9 mouse cellular contexts compared by ENCODE assay signal in genomic region chr10:77510225-77510982, GRCm38 (mm10). TPM values are rescaled to one million over a fixed set of nuclear protein-coding genes. Genes with fewer than 3 reads are reported as not detected.
DNase-seq lines count a peak whose midpoint lies in the region; ATAC-seq lines count a peak whose summit lies in the region.
"Had no signal": no experiment of that assay in that cellular context is flagged by ENCODE, and none has a peak within 500 bp of the region (broad histone marks: within the 10 kb centered on the region; RNA-seq: fewer than 3 reads in every experiment).

No protein-coding gene starts in this region.

- H3K36me3 ChIP-seq in liver, embryonic 15.5 days (replicated peaks), result peaks cover 70% of the 10 kb centered on the region

- no peak overlapping the region for H3K9ac ChIP-seq in liver, embryonic 15.5 days
- H3K9ac ChIP-seq: heart, embryonic 15.5 days had no signal

- H3K9me3 ChIP-seq in liver, embryonic 15.5 days (replicated peaks), result no peaks in the 10 kb centered on the region
- H3K9me3 ChIP-seq: heart, embryonic 15.5 days; midbrain, embryonic 10.5 days had no signal

- H3K27ac ChIP-seq in liver, embryonic 15.5 days (replicated peaks), result 0 out of 2 replicates have a peak overlapping the region, but pooled peaks have one; percentile 6
- H3K27ac ChIP-seq: midbrain, embryonic 10.5 days had no signal

- H3K4me3 ChIP-seq in liver, embryonic 15.5 days (replicated peaks), result no peak overlapping the region
- H3K4me3 ChIP-seq: heart, embryonic 15.5 days; midbrain, embryonic 10.5 days had no signal

- H3K4me1 ChIP-seq in liver, embryonic 15.5 days (replicated peaks), result peaks cover 38% of the 10 kb centered on the region

- WGBS in liver, embryonic 15.5 days (ENCODE audit: insufficient replicate concordance), result 65% methylated on average over 15 of the region's 15 CpGs

- peak; percentile 28; the same call in 1 of the 2 replicates for ATAC-seq in liver, embryonic 15.5 days (ENCODE audit: insufficient read depth)

- intact Hi-C loops in left cerebral cortex, postnatal 4 days (cut with DNase I), result no loop called here

- H3K4me2 ChIP-seq in liver, embryonic 15.5 days, result no peak overlapping the region
- H3K4me2 ChIP-seq: heart, embryonic 15.5 days had no signal

- H3K27me3 ChIP-seq in liver, embryonic 15.5 days, result no peaks in the 10 kb centered on the region
- H3K27me3 ChIP-seq: heart, embryonic 15.5 days had no signal

- peak; percentile 61 for DNase-seq in left cerebral cortex, postnatal 4 days
- no peak for DNase-seq in left cerebral cortex, adult 11 months (ENCODE audit: low spot score)
- DNase-seq in brain, adult 2 months (ENCODE audit: low read depth, low spot score), result peak; percentile 91
- peak; percentile 83 to 89 for DNase-seq in cerebellum, postnatal 10 days
- no peak for DNase-seq in frontal cortex, postnatal 25 days (ENCODE audit: low spot score in 2 of 2)
- DNase-seq in right cerebral cortex, postnatal 25 days, result no peak

RNA-seq across cellular contexts. Expression of gene Fam207a, which starts 5.2 kb away (rescaled TPM):
- total RNA-seq in left cerebral cortex, postnatal 4 days (2021), result 10 to 100 TPM; 29.0 to 30.1 TPM
- polyA plus RNA-seq in liver, embryonic 15.5 days (2015; fragmentation: Nextera tagmentation; extraction: Ambion mirVana), result 14.9 and 16.0 TPM in 2 replicates

RNA-seq across cellular contexts. Expression of gene Itgb2, which starts 19.6 kb away (rescaled TPM):
- 1 to 10 TPM; 1.7 to 2.2 TPM for total RNA-seq in left cerebral cortex, postnatal 4 days (2021)
- polyA plus RNA-seq in liver, embryonic 15.5 days (2015; fragmentation: Nextera tagmentation; extraction: Ambion mirVana), result 17.1 and 18.5 TPM in 2 replicates

Comparison
In these comparisons a context has a peak if more than half of its experiments do, and no peak if none do; other contexts are left out.
1. DNase-seq: peak in left cerebral cortex, postnatal 4 days (single experiment), brain, adult 2 months (single experiment) and cerebellum, postnatal 10 days (2 of 2); none in left cerebral cortex, adult 11 months (single experiment), frontal cortex, postnatal 25 days (0 of 2) and right cerebral cortex, postnatal 25 days (single experiment).